Mouse (Mus musculus) brain, embryonic 18.5 days (tissue): Measurements from ENCODE around the gene Vps33b.
A peak's percentile ranks its signal among the peaks of the same experiment; 100 is the strongest.

Source experiments
- DNase-seq: peaks from one replicate; pipeline ENCODE4 v3.0.0-alpha.2; 2012; ENCODE audit warnings: low read depth, low spot score

Gene Vps33b

DNA sequence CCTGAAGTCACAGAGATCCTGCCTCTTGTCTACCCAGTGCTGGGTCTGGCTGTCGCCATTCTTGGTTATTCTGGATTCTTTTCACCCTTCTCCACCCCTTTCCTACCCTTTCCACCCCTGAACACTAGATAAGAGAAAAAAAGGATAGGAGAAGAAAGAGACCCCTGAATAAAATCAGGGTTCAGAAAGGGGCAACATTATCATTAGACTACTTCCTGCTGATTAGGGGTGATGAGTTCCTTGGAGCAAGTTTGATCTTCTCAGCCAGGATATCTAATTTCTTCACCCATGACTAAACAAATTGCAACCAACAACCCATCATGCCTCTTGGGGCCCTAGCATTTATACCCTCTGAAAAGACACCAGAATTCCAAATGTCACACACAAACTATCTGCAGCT lies 1.7 kb upstream of the Vps33b start:
- no peak for DNase-seq

DNA sequence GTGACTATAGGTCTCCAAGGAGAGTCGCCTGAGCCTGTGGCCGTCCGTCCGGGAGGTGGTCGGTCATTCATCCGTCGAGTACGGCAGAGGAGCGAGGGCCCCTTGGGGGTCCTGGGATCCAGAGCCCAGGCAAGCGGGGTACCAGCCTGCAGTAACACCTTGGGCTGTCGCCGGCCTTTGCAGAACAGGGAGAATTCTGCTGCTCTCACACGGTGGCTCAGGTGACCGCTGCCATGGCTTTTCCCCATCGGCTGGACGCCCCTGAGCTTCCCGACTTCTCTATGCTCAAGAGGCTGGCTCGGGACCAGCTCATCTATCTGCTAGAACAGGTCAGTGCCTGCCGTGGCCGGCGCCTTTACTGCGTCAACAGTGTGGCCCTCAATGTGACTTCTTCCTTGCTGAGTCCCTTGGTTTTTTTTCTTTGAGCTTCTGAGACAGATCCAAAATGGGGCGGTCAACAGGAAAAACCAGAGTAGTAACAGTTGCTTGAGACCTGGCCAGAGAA lies 354 bp downstream of the Vps33b start:
- no peak for DNase-seq

DNA sequence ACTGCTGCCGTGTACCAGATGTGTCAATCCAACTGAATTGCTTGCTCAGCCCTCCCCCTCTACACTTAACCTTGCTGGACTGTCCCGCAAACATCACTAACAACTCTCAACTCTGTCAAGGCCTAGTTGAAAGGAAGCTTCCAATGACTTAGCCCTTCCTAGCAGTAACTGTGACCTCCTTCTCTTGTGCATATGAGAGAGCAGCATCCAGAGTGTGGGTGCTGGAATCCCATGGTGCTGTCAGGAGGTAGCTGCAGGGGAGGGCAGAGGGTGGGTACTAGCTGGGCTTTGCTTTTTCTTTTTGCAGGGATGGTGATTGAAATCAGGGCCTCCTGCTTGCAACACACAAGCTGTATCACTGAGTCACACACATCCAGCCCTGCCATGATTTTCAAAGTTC lies 4.0 kb downstream of the Vps33b start:
- no peak for DNase-seq

DNA sequence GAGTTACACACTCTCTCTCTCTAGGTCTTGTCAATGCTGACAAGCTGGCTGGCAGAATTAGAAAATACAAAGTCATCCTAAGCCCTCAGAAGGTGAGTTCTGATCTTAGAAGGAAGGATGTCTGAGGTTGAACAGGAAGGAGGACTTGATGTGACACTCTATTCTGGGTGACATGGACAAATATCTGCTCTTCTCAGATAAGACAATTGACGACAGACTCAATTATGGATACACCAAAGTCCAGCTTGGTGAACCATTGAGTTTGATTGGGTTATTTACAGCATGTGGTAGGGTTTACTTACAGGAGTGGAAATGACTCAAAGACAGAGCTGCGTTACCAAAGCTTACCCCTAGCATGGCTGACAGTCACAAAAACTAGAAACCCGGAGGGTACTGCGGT lies 6.9 kb downstream of the Vps33b start:
- DNase-seq: no peak

DNA sequence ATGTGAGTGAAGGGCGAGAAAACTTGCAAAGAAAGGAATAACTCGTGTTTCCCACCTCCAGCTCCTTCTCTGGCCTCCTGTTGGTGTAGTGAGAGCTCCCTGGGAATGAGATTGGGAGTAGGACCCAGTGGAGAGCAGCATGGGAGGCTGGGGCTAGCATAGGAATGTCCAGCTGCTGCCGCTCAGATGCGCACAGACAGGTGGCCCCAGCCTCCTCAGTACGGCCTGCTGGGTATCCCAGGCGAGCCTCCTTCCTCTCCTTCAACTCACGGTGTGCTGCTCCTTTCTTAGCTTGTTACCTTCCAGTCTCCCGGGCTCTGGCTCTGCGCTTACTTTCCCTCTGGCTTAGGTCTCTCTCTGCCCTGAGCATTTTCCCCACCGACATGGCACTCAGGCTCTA lies 10.6 kb downstream of the Vps33b start:
- DNase-seq: no peak

DNA sequence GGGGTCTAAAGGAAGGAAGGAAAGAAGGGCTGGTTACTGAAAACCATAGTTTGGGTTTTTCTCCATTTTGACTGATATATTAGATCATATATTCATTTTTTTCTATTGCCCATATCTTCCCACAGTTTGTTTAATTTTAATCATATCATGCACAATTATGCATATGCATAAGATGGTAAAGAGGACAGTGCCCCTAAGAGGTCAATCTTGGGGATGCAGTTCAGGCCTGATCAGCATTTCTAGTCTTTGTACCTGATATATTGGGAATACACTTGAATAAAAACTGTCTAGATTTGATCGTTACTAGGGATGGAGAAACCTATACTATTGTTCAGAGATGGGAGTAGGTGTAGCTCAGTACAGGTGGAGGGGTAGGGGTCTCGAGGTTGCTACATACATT lies 11.5 kb downstream of the Vps33b start:
- DNase-seq: no peak

DNA sequence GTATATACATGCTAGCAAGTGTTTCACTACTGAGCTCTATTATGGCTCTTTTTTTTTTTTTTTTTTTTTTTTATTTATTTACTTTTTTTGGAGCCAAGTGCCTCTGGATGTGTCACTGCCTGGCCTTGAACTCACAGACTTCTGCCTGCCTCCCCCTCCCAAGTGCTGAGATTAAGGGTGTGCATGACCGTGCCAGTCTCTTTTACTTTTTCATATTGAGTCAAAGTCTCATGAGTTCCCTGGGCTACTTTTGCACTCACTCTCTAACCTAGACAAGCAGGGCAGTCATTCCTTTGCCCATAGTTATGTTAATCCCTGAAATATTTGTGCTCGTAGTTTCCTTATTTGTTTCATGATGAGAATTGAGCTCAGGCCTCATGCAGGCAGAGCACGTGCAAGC lies 12.2 kb downstream of the Vps33b start:
- no peak for DNase-seq

DNA sequence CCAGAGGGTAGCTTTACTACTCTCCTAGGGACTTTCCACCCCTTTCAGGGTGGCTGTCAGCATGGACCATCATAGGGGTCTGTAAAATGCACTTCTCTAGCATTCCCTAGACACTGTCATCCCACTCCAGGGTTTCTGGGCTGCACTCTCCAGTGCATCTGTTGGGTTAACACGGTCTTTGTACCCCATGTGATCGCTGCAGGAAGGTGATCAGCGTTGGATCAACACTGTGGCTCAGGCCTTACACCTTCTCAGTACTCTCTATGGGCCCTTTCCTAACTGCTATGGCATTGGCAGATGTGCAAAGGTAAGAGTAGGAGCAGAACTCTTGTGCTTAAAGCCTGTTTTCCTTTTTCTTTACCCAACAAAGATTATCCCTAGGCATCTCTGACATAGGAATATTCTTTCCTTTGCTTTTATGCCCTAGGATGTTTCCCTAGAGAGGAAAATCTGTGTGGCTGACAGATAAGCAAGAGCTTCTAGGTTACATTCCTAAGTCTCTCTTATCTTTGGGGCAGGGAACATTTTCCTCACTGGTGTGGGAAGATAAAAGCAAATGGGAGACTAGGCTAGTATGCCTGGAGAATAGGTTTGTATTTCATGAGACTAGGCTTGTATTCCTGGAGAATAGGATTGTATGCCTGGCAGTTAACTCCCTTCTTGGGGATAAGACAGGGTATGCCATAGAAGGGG lies 13.9 kb downstream of the Vps33b start:
- DNase-seq: no peak

DNA sequence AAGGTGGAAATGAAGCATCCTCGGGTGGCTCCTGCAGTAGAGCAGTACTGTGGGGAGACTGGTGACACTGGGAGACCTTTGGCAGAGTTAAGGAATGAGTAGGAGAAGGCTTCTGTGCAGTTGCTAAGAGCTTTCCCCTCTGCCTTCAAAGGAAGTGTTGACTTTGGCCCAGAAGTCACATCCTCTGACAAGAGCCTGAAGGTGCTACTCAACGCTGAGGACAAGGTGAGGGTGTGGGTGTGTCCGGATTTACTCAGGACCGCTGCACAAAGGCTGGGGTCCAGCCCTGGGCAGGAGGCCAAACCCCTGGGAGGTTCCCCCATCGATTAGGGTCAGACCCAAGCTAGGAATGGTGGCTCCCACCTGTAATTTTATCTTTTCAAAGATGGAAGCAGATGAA lies 14.9 kb downstream of the Vps33b start:
- no peak for DNase-seq

DNA sequence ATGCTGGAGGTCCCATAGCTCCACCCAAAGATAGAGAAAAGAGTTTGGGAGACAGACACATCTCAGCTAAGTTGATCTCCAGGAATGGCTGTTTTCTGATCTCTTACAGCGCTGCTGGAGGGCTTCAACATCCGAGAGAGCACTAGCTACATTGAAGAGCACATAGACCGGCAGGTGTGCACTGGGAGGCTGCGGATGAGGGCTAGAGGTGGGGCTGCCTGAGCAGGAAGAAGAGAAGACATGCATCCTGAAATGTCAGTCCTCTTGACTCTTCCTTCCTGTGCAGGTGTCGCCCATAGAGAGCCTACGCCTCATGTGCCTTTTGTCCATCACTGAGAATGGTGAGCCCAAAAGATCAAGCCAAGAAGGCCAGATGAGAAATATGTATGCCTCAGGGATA lies 16.3 kb downstream of the Vps33b start:
- no peak for DNase-seq

DNA sequence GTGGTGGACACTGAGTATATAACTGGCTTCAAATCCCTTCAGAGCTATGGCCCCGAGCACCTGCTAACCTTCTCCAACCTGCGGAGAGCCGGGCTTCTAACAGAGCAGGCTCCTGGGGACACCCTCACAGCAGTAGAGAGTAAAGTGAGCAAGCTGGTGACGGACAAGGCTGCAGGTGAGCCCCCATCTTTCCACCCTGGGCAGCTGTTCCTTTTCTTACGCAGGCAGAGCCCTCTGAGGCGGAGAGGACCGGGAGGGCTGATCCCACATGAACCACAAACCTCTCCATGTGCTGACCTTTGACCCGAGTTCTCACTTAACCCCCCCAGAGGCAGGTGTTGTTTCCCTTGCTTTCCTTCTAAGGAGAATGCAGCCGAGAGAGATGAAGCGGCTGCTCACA lies 18.3 kb downstream of the Vps33b start:
- DNase-seq: no peak

DNA sequence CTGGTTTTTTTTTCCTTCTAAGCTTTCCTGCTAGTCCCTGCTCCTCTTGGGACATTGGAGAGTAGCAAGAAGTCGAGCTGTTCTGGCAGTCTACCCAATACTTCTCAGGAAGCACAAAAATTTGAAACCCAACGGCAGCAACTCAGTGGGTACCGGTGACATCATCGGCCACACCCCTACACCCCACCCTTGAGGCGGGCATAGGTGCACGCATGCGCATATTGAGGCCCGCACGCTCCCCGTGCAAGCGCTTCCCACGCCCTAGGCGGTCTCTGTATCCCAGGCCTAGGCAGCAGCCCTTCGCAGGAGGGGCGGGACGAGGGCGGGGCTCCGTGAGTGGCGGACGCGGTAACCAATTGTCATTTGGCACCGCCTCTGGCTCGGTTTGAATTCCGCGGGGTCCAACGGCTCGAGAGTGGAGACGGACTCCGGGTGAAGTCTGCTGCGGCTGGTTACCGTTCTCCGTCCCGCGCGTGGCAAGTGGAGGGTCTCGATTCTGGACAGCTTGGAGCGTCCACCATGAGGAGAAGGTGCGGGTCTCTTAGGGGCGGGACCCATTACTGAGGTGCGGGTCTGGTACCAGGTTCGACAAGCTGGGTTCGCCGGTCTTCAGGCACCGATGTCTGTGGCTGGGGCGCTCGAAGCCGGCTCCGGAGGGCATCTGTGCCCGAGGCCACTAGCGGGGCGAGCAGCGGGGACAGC lies 24.8 kb downstream of the Vps33b start, which contains the start of gene Prc1:
Gene Prc1, plus strand, starts transcription at position 389 of the 702 bp plus-strand sequence.
- peak; percentile 92 for DNase-seq

DNA sequence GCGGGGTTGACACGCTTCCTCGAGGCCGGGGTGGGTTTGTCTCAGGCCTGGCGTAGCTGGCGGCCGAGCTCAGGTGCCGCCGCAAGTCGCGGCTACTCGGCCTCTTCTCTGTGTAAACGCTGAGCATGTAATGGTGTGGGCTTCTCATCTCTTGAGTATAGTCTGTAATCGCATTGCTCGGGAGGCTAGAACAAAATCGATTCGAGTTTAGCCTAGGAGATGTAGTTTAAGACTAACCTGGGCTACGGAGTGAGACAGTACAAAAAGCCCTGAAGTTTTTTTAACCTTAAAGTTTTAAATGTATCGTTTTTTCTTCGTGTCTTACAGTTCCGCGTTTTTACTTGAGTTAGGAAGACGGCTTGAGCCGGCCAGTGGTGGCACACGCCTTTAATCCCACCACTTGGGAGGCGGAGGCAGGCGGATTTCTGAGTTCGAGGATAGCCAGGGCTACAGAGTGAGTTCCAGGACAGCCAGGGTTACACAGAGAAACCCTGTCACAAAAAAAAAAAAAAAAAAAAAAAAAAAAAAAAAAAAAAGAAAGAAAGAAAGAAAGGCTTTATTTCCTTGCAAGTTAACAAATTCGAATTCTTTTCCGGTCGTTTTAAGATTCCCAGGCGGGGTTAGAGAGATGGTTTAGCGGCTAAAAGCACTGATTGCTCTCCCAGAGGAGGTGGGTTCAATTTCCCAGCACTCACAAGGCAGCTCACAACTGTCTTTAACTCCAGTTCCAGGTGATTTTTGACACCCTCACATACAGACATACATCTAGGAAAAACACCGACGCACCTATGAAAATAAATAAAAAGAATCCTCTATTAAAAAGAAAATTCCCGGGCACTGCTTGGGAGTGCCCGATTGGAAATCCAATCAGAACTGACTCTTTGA lies 25.6 kb downstream of the Vps33b start:
- no peak for DNase-seq

DNA sequence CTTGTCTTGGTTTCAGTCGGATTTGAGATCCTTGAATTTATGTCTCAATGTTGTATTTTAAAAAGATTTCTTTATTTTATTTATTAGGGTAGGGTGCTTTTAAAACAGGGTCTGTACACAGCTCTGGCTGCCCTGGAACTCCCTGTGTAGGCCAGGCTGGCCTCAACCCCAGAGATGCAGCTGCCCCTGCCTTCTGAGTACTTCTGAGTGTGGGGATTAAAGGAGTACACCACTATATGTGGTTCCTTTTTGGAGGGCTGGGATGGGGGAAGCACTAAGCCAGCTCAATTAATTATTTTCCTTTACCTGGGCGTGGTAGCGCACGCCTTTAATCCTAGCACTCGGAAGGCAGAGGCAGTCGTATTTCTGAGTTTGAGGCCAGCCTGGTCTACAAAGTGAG lies 27.0 kb downstream of the Vps33b start:
- no peak for DNase-seq

DNA sequence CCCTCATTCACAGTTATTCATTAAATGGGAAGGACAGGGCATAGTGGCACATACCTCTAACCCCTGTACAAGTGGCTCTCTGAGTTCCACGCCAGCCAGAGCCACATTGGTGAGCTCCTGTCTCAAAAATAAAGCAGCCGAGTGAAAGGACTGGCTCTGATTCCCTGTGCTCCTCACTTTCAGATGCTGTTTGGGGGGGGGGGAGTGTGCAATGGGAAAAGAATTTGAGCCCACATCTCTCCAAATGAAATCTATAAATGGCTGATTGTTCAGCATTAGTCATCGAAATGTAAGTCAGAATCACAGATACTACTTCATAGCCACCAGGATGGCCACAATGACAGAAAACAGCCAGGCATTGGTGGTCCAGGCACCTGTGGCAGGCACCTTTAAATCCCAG lies 27.6 kb downstream of the Vps33b start:
- no peak for DNase-seq

DNA sequence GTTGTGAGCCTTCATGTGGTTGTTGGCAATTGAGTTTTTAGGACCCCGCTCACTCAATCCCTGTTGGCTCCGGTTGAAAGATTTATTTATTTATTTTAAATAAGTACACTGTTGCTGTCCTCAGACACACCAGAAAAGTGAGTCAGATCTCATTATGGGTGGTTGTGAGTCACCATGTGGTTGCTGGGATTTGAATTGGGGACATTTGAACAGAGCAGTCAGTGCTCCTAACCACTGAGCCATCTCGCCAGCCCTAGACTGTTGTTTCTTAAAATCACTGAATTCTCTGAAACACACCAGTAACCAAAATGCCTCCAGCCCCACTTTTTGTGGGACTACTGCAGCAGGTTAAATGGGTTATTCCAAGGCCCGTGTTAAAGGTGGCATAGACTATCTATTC lies 29.3 kb downstream of the Vps33b start:
- no peak for DNase-seq

DNA sequence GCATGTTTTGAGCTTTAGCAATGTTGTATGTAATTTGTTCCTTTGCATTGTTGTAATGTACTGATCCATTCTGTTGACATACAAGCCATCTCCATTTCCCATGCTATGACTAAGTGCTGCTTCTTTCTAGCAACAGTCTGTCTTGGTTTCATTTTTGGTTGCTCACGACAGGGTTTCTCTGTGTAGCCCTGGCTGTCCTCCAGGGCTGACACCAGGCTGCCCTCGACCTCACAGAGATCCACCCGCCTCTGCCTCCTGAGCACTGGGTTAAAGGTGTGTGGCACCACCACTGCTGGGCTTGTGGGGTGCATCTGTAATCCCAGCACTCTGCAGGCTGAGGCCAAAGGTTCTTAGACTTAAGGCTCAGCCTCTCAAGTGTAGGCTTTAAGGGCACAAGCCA lies 30.1 kb downstream of the Vps33b start:
- no peak for DNase-seq

DNA sequence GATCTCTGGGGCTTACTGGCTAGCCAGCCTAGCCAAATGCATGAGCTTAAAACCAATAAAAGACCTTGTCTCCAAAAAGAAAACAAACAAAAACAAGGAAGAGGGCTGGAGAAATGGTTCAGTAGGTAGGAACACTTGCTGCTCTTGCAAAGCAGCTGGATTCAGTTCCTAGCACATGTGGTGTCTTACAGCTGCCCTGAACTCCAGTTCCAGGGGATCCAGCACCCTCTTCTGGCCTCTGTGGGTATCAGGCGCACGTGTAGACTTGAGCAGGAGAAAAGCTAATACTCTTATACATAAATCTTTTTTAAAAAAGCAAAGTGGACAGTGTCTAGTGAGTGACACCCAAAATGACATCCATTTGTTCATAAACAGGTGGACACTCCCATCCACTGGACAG lies 32.1 kb downstream of the Vps33b start:
- no peak for DNase-seq

DNA sequence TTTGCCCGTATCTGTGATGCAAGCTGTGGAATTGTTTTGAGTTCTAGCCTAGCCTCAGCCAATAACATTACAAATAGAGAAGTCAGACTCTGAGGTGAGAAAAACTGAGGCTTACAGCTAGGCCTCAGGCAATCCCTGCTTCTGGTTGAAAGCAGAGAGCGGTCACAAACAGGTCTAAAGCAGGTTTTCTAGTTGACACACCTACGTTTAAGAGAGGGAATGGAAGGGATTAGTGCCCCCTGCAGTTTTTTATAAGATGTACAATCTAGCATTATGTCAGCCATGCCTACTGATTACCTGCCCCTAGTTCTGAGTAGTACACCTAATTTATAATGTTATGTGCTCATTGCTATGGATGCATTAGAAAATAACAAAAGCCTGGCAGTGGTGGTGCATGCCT lies 38.3 kb downstream of the Vps33b start:
- no peak for DNase-seq

DNA sequence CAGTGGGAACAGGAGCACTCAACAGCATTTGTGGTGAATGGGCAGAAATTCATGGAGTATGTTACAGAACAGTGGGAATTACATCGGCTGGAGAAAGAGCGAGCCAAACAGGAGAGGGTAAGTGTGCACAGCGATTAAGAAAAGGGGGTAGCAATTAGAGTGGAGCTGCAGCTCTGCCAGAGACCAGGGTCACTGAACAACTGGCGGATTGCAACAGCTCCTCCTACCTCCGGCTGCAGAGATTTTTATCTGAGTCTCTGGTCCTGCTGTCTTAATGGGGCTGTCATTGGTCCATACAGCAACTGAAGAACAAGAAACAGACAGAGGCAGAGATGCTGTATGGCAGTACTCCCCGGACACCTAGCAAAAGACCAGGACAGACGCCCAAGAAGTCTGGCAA lies 41.3 kb downstream of the Vps33b start:
- DNase-seq: no peak

DNA sequence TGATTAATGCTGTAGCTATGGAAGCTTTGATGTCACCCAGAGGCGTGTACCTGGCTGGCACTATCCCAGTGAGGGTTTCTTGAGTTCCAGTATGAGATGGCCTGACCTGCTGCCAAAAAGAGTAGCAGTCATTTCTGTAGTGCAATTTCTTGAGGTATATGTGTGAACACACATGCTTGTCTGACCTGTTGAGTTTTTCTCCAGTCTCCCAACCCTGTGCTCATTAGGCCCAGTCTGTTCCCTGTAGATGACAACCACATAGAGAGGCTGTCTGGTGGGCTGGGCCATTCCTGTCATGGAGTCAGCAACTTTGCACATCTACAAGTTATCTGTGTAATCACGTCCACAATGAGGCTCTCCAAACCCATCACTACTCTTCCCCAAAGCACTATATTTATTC lies 46.3 kb downstream of the Vps33b start:
- no peak for DNase-seq

DNA sequence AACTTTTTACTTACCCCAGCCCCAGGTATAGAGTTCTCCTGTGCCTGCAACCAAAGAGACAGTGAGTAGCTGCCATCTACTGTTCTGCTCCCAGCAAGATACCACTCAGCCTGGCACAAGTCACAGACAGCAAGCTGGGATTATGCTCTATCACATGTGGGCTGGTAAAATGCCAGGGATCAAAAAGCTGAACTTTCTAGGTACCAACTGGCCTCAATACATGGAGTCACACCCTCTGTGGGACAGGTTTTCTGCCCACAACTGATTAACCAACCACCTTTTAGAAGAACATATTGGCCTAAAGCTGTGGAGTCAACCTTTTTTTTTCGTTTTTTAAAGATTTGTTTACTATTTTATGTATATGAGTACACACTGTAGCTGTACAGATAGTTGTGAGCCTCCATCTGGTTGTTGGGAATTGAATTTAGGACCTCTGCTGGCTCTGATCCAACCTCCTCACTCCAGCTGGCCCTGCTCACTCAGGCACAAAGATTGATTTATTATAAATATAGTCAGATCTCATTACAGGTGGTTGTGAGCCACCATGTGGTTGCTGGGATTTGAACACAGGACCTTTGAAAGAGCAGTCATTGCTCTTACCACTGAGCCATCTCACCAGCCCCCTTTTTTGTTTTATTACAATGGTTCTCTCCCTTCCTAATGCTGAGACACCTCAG lies 48.1 kb downstream of the Vps33b start:
- DNase-seq: no peak
